Mouse (Mus musculus) forebrain, embryonic 11.5 days (tissue): ENCODE measurements around the gene Commd8. TPM values are rescaled to one million over a fixed set of nuclear protein-coding genes. Genes with fewer than 3 reads are reported as not detected.

Experiments
- ATAC-seq: fragments of 200-750 bp; cut with Nextera tagmentation; replicated peaks from 2 replicates; pipeline ENCODE4 v1.8.0; 2017; ENCODE audit warnings: moderate TSS enrichment; ENCODE audit not compliant: low FRiP score
- DNase-seq: peaks from one replicate; pipeline ENCODE4 v3.0.0-alpha.2; 2017; ENCODE audit warnings: low spot score
- H3K27ac ChIP-seq: fragments of 300-500 bp; sonication (generic); 2 replicates; pipeline ENCODE4 v1.5.1; 2014; ENCODE audit warnings: low read depth, low read length
- H3K27me3 ChIP-seq: fragments of 300-500 bp; sonication (generic); 2 replicates; pipeline ENCODE4 v1.6.1; 2014; ENCODE audit warnings: mild to moderate bottlenecking, low read length, mixed read lengths; ENCODE audit not compliant: control insufficient read depth, insufficient read depth
- H3K36me3 ChIP-seq: fragments of 300-500 bp; sonication (generic); 2 replicates; pipeline ENCODE4 v1.6.1; 2014; ENCODE audit warnings: mild to moderate bottlenecking, low read length, moderate library complexity, mixed read lengths; ENCODE audit not compliant: control insufficient read depth, insufficient read depth
- H3K4me1 ChIP-seq: fragments of 300-500 bp; sonication (generic); replicated peaks from 2 replicates; pipeline ENCODE4 v1.6.1; 2014; ENCODE audit warnings: low read length, mixed read lengths; ENCODE audit not compliant: control insufficient read depth, insufficient read depth
- H3K4me2 ChIP-seq: fragments of 300-500 bp; sonication (generic); 2 replicates; pipeline ENCODE4 v1.6.1; 2014; ENCODE audit warnings: low read depth, mild to moderate bottlenecking, low read length, moderate library complexity, mixed read lengths; ENCODE audit not compliant: severe bottlenecking
- H3K4me3 ChIP-seq: fragments of 300-500 bp; sonication (generic); 2 replicates; pipeline ENCODE4 v1.5.1; 2014; ENCODE audit warnings: low read depth, low read length
- H3K9ac ChIP-seq: fragments of 300-500 bp; sonication (generic); 2 replicates; pipeline ENCODE4 v1.6.1; 2014; ENCODE audit warnings: low read length
- H3K9me3 ChIP-seq: fragments of 300-500 bp; sonication (generic); 2 replicates; pipeline ENCODE4 v1.6.1; 2016; ENCODE audit warnings: low read length, mixed read lengths; ENCODE audit not compliant: control insufficient read depth
- WGBS: fragments of 180-500 bp; shearing (Covaris S2); extraction: QIAGEN DNeasy Blood & Tissue Kit; methylation state at CpG from one replicate; pipeline ENCODE4 v1.1.7; 2014; 5-methylcytosine and 5-hydroxymethylcytosine counted together
- polyA plus RNA-seq: library from polyadenylated mRNA; unstranded; fragments of >200 nt; fragmentation: Nextera tagmentation; extraction: Ambion mirVana; gene quantifications from 2 replicates; pipeline ENCODE4 v1.2.1, GENCODE M21; 2014

Gene Commd8
- polyA plus RNA-seq, 1 experiment from 2014 or later: 170 TPM

DNA sequence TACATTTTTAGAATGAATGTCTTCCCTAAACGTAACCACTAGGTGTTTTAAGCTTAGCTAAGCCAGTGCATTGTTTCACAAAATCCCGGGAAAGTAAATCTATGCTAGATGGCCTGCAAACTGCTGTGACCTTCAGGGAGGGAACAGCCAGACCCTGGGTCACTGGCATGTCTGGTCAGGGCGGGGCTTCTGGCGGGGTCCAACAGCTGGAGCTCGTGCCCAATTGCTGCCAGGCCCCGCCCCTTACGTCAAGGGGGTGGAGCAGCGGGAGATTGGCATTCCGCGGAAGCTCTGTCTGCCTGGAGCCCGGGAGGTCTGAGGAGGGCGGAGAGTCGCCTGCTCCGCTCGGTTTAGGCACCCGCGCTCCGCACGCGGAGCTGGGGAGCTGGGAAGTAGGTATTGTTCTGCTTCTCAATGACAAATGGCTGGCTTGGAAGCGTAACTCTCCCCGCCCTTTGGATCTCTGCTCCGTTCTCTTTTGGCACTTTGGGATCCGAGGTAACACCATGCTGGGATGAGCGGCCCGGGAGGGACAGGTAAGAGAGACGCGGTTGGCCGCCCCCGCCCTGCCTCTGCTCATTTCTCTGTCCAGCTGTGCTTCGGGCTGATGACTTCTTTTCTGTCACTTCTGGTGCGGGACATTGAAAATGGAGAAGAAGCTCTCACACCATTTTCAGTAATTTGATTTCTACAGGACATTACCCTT, 35.2 kb upstream of the Commd8 start:
- Histone ChIP-seq H3K27me3 (no peaks in the 10 kb centered on the region), H3K9me3 (no peaks in the 10 kb centered on the region), H3K4me2 (peak overlapping the region; percentile 57), H3K36me3 (no peaks in the 10 kb centered on the region), H3K4me1 (no peaks in the 10 kb centered on the region), H3K9ac (peak overlapping the region; percentile 46; the same call in 1 of the 2 replicates), H3K27ac (no peak overlapping the region), H3K4me3 (peak overlapping the region; percentile 41)
- DNase-seq: peak; percentile 94
- peak; percentile 98 for ATAC-seq
- WGBS: under 1% methylated on average over 32 of the region's 32 CpGs

DNA sequence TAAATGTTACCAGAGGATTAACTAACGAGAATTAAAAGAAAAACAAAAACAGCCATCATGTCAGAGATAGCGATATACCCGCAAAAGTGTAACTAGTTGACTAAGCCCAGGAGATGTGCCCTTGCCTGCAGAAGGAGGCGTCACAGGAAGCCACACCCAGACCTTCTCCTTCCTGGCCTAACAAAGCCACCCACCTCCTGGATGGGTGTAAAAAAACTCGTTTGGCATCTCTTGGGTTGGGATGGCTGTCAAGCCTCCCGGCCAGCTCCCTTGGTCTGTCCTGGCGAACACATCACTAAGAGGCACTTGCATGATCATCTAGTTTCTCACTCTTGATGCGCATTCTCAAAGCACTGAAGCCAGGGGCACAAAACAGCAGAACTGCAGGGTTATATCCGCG, 34.0 kb upstream of the Commd8 start:
- Histone ChIP-seq H3K4me2 (0 out of 2 replicates have a peak overlapping the region, but pooled peaks have one; percentile 5), H3K4me3 (no peak overlapping the region), H3K9ac (no peak overlapping the region), H3K27ac (no peak overlapping the region), H3K9me3 (no peaks in the 10 kb centered on the region), H3K27me3 (no peaks in the 10 kb centered on the region), H3K4me1 (no peaks in the 10 kb centered on the region), H3K36me3 (no peaks in the 10 kb centered on the region)
- ATAC-seq (no peak), DNase-seq (no peak)
- 36% methylated on average over 10 of the region's 10 CpGs for WGBS

DNA sequence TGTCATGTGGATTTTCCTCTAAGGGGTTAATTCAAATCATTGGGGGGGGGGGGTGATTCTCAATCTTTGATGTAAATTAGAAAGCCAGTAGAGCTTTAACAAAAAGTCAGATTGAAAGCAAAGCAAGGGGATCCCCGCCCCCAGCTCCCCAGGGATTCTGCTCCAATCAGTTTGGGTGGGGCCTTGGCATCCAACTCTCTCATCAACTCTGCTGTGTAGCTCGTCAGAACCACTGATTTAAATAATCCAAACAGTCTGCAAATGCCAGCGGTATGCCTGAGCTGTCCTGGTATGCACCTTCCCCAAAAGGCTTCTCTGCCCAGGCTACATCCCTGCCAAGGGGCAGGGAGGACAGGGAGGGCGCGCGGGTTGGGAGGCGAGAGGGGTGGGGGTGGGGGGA, 33.6 kb upstream of the Commd8 start:
- no peak for DNase-seq
- ATAC-seq: no peak
- no peaks in the 10 kb centered on the region for H3K36me3 ChIP-seq
- 7% methylated on average over 7 of the region's 7 CpGs for WGBS
- H3K9me3 ChIP-seq: no peaks in the 10 kb centered on the region
- H3K27me3 ChIP-seq: no peaks in the 10 kb centered on the region
- no peak overlapping the region for H3K27ac ChIP-seq
- H3K9ac ChIP-seq: no peak overlapping the region
- 0 out of 2 replicates have a peak overlapping the region, but pooled peaks have one; percentile 5 for H3K4me2 ChIP-seq
- no peak overlapping the region for H3K4me3 ChIP-seq
- H3K4me1 ChIP-seq: no peaks in the 10 kb centered on the region

DNA sequence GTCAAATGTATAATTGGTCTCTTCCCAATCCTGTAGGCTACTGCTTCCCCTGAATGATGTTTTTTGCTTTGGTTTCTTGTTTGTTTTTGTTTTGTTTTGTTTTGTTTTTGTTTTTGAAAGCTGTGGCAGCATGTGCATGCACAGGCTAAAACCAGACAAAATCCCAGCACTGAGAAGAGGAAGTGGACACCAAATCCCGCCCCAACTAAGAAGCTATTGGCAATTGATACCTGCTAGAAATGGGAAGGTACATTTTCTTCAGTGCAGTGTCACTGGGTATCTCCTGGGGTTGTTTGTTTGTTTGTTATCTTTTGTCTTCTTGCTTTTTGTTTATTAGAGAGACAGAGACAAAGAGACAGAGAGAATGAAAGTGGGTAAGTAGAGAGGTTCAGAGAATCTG, 27.5 kb upstream of the Commd8 start:
- H3K27ac ChIP-seq: no peak overlapping the region
- WGBS: 92% methylated on average over 1 of the region's 1 CpGs
- H3K4me1 ChIP-seq: no peaks in the 10 kb centered on the region
- H3K36me3 ChIP-seq: no peaks in the 10 kb centered on the region
- no peak overlapping the region for H3K9ac ChIP-seq
- no peaks in the 10 kb centered on the region for H3K9me3 ChIP-seq
- DNase-seq (no peak), ATAC-seq (no peak)
- no peak overlapping the region for H3K4me3 ChIP-seq
- H3K27me3 ChIP-seq: no peaks in the 10 kb centered on the region
- H3K4me2 ChIP-seq: no peak overlapping the region

DNA sequence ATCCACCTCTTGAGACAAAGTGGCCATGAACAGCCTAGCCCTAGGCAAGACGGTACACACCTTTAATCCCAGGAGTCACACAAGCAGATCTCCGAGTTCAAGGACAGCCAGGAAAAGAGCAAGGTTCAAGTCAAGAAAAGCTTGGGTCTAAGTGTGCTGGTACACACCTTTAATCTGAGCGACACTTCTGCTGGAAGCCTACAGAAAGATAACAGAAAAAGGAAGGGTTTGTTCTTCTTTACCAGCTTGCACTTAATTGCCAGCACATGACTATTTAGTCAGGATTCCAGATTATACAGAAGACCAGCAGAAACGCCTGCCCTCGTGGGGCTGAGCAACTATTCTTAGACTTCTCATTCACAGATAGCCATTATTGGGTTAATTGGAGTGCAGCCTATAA, 23.9 kb upstream of the Commd8 start:
- no peaks in the 10 kb centered on the region for H3K4me1 ChIP-seq
- no peak overlapping the region for H3K4me3 ChIP-seq
- 92% methylated on average over 5 of the region's 5 CpGs for WGBS
- H3K36me3 ChIP-seq: no peaks in the 10 kb centered on the region
- H3K27ac ChIP-seq: no peak overlapping the region
- ATAC-seq (no peak), DNase-seq (no peak)
- no peaks in the 10 kb centered on the region for H3K27me3 ChIP-seq
- no peak overlapping the region for H3K4me2 ChIP-seq
- H3K9ac ChIP-seq: no peak overlapping the region
- H3K9me3 ChIP-seq: no peaks in the 10 kb centered on the region

DNA sequence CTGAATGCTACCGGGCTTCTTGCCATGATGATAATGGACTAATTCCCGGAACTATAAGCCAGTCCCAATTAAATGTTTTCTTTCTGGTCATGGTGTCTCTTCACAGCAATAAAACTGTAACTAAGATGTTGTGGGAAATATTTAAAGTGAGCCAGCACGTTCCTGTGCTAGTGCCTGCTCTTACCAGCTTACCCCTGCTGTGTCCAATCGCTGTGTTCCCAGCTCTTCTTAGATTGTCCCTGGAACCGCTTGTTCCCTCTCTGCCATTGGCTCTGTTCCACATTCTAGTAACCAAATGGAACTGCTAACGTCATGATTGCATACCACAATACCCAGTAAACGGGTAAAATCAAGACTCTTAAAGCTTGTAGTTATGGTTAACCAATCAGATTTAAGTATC, 23.2 kb upstream of the Commd8 start:
- WGBS: 85% methylated on average over 7 of the region's 7 CpGs
- no peak for DNase-seq

DNA sequence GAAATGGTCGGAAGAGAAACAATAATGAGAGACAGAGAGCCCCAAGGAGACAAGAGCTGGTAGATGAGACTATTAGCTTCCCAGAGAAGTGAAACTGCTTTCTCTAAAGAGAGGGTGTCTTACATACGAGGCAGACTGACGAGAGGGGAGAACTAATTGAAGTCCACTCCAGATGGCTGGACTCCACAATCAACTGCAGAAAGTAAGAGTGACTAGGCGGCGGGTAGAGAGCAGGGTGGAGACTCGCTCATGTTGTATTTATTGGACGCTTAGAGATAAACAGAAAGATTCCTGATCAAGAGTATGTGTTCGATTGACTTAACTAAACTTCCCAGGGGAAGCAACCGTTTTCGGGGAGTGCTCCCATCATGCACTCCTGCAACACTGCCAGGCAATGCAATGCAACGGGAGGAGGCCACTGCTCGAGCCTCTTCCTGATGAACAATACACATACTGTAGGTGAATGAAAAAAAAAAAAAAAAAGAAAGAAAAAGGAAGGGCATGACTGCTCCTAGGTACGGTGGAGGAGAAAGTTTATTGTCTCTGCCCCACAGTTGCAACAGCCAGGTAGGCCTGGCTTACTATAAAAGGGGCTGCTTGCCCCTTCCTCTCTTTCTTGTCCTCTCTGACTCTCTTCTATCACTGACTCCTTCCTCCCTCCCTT, 16.6 kb upstream of the Commd8 start:
- Histone ChIP-seq H3K9me3 (no peaks in the 10 kb centered on the region), H3K9ac (no peak overlapping the region), H3K4me1 (no peaks in the 10 kb centered on the region), H3K36me3 (no peaks in the 10 kb centered on the region), H3K27me3 (no peaks in the 10 kb centered on the region), H3K27ac (no peak overlapping the region), H3K4me3 (no peak overlapping the region), H3K4me2 (no peak overlapping the region)
- WGBS: 88% methylated on average over 13 of the region's 13 CpGs
- DNase-seq: no peak
- no peak for ATAC-seq

More for the DNA sequence above, 23.2 kb upstream of the Commd8 start:
- H3K4me3 ChIP-seq: no peak overlapping the region
- ATAC-seq: no peak
- H3K36me3 ChIP-seq: no peaks in the 10 kb centered on the region
- no peaks in the 10 kb centered on the region for H3K4me1 ChIP-seq
- H3K27me3 ChIP-seq: no peaks in the 10 kb centered on the region
- no peaks in the 10 kb centered on the region for H3K9me3 ChIP-seq
- no peak overlapping the region for H3K4me2 ChIP-seq
- H3K9ac ChIP-seq: no peak overlapping the region
- no peak overlapping the region for H3K27ac ChIP-seq

DNA sequence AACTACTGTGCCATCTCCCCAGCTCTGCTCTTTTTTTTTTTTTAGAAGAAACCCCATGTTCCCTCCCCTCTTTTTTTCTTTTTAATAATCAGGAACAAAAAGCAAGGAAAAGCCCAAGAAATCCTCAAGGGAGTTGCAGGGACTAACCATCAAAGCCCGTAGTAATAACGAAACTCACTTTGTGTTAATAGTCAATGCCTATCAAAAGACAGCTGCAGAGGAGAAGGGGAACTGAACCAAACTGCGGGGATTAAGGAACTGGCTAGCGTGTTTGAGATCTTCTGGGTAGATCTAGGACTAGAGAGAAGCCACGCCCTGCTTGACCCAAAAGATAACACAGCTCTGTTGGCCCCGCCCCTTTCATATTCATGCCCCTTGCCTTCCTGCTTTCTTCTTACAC, 15.9 kb upstream of the Commd8 start:
- Histone ChIP-seq H3K27ac (no peak overlapping the region), H3K4me3 (no peak overlapping the region), H3K9me3 (no peaks in the 10 kb centered on the region), H3K9ac (no peak overlapping the region), H3K27me3 (no peaks in the 10 kb centered on the region), H3K36me3 (no peaks in the 10 kb centered on the region), H3K4me1 (no peaks in the 10 kb centered on the region), H3K4me2 (no peak overlapping the region)
- no peak for ATAC-seq
- WGBS: 80% methylated on average over 6 of the region's 6 CpGs
- DNase-seq: no peak

DNA sequence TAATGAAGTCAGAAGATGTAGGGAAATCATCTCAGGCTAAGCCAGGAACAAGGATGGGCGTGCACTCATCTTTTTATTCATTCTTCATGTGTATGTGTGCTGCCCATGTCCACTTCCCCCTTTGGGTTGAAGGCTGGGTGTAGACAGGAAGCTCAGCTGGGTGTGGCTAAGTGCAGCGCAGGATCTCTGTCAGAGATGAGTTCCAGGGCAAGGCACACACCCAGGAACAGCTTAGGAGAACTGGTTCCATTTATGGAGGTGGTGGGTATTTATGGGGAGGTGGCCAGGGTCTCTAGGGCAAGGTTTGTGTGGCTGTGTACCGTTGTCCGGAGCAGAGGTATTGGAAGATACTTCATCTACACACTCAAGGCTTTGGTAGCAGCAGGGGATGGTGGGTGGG, 14.8 kb upstream of the Commd8 start:
- no peak overlapping the region for H3K27ac ChIP-seq
- H3K9ac ChIP-seq: no peak overlapping the region
- no peak overlapping the region for H3K4me3 ChIP-seq
- 93% methylated on average over 4 of the region's 4 CpGs for WGBS
- DNase-seq: no peak
- ATAC-seq: no peak
- no peak overlapping the region for H3K4me2 ChIP-seq
- H3K4me1 ChIP-seq: no peaks in the 10 kb centered on the region
- no peaks in the 10 kb centered on the region for H3K27me3 ChIP-seq
- H3K36me3 ChIP-seq: no peaks in the 10 kb centered on the region
- no peaks in the 10 kb centered on the region for H3K9me3 ChIP-seq
